Mouse (Mus musculus) embryonic facial prominence, embryonic 14.5 days (tissue): Measurements from ENCODE around the gene Pign. TPM values are rescaled to one million over a fixed set of nuclear protein-coding genes. Genes with fewer than 3 reads are reported as not detected.

Experiments used
- ATAC-seq: fragments of 200-750 bp; cut with Nextera tagmentation; 2 replicates; pipeline ENCODE4 v1.8.0; 2017; ENCODE audit warnings: low read depth, moderate number of reproducible peaks, moderate TSS enrichment
- DNase-seq: peaks from one replicate; pipeline ENCODE4 v3.0.0-alpha.2; 2015; ENCODE audit warnings: low spot score
- H3K27ac ChIP-seq: fragments of 300-500 bp; sonication (generic); replicated peaks from 2 replicates; pipeline ENCODE4 v1.5.1; 2014; ENCODE audit warnings: low read depth, mild to moderate bottlenecking, low read length, moderate library complexity
- H3K27me3 ChIP-seq: fragments of 300-500 bp; sonication (generic); replicated peaks from 2 replicates; pipeline ENCODE4 v1.6.1; 2014; ENCODE audit warnings: low read length; ENCODE audit not compliant: control insufficient read depth, insufficient read depth
- H3K36me3 ChIP-seq: fragments of 300-500 bp; sonication (generic); 2 replicates; pipeline ENCODE4 v1.6.1; 2014; ENCODE audit warnings: low read length, mixed read lengths; ENCODE audit not compliant: control insufficient read depth, insufficient read depth
- H3K4me1 ChIP-seq: fragments of 300-500 bp; sonication (generic); 2 replicates; pipeline ENCODE4 v1.6.1; 2014; ENCODE audit warnings: antibody characterized with exemption, low read length; ENCODE audit not compliant: control insufficient read depth, insufficient read depth
- H3K4me2 ChIP-seq: fragments of 300-500 bp; sonication (generic); 2 replicates; pipeline ENCODE4 v1.6.1; 2014; ENCODE audit warnings: low read depth, mild to moderate bottlenecking, low read length, moderate library complexity, mixed read lengths
- H3K4me3 ChIP-seq: fragments of 300-500 bp; sonication (generic); 2 replicates; pipeline ENCODE4 v1.5.1; 2014; ENCODE audit warnings: low read depth, mild to moderate bottlenecking, low read length
- H3K9ac ChIP-seq: fragments of 300-500 bp; sonication (generic); 2 replicates; pipeline ENCODE4 v1.6.1; 2014; ENCODE audit warnings: low read depth, mild to moderate bottlenecking, low read length, moderate library complexity, mixed read lengths
- H3K9me3 ChIP-seq: fragments of 300-500 bp; sonication (generic); 2 replicates; pipeline ENCODE4 v1.6.1; 2016; ENCODE audit warnings: low read length; ENCODE audit not compliant: control insufficient read depth
- WGBS: fragments of 180-500 bp; shearing (Covaris S2); extraction: QIAGEN DNeasy Blood & Tissue Kit; methylation state at CpG from one replicate; pipeline ENCODE4 v1.1.7; 2014; 5-methylcytosine and 5-hydroxymethylcytosine counted together
- polyA plus RNA-seq: library from polyadenylated mRNA; unstranded; fragments of >200 nt; fragmentation: Nextera tagmentation; extraction: Ambion mirVana; gene quantifications from 2 replicates; pipeline ENCODE4 v1.2.1, GENCODE M21; 2014

Pign gene
- polyA plus RNA-seq = 13.1 and 14.5 TPM in 2 replicates

GRCm38 (mm10) chr1:105663171-105663961, at the start of gene Pign, which contains the start of gene Relch:
Gene Pign, minus strand, starts transcription at chr1:105663677.
Gene Relch, plus strand, starts transcription at chr1:105663861.
- ATAC-seq (peak; percentile 99), DNase-seq (peak; percentile 100)
- Histone ChIP-seq H3K27me3 (no peaks in the 10 kb centered on the region), H3K9me3 (no peaks in the 10 kb centered on the region), H3K4me2 (peak within 1 kb of the TSS; percentile 88), H3K27ac (peak within 1 kb of the TSS; percentile 63), H3K4me3 (peak within 1 kb of the TSS; percentile 94), H3K36me3 (no peaks in the 10 kb centered on the region; the same call in 1 of the 2 replicates), H3K4me1 (peaks cover 14% of the 10 kb centered on the region; the same call in 1 of the 2 replicates), H3K9ac (peak within 1 kb of the TSS; percentile 92)
- under 1% methylated on average over 35 of the region's 41 CpGs for WGBS

- ATAC-seq (no peak), DNase-seq (no peak)
- H3K9ac ChIP-seq = no peak overlapping the region
- H3K4me1 ChIP-seq = no peaks in the 10 kb centered on the region
- no peaks in the 10 kb centered on the region for H3K9me3 ChIP-seq
- no peak overlapping the region for H3K27ac ChIP-seq
- H3K4me2 ChIP-seq = no peak overlapping the region
- H3K27me3 ChIP-seq = no peaks in the 10 kb centered on the region
- H3K36me3 ChIP-seq = peaks cover 19% of the 10 kb centered on the region
- WGBS = 93% methylated on average over 2 of the region's 2 CpGs
- no peak overlapping the region for H3K4me3 ChIP-seq
Measured at GRCm38 (mm10) chr1:105712822-105713221, 49.3 kb upstream of the Pign start.

- no peak overlapping the region for H3K4me2 ChIP-seq
- H3K4me3 ChIP-seq = no peak overlapping the region
- no peaks in the 10 kb centered on the region for H3K4me1 ChIP-seq
- DNase-seq (peak; percentile 34), ATAC-seq (no peak)
- no peaks in the 10 kb centered on the region for H3K9me3 ChIP-seq
- 30% methylated on average over 1 of the region's 1 CpGs for WGBS
- H3K27me3 ChIP-seq = no peaks in the 10 kb centered on the region
- H3K36me3 ChIP-seq = peaks cover 20% of the 10 kb centered on the region
- H3K9ac ChIP-seq = no peak overlapping the region
- H3K27ac ChIP-seq = no peak overlapping the region
Measured at GRCm38 (mm10) chr1:105711227-105711626, 47.8 kb upstream of the Pign start.

GRCm38 (mm10) chr1:105709415-105709814, 45.9 kb upstream of the Pign start:
- ATAC-seq (no peak), DNase-seq (no peak)
- Histone ChIP-seq H3K27ac (no peak overlapping the region), H3K36me3 (peaks cover 14% of the 10 kb centered on the region), H3K9me3 (no peaks in the 10 kb centered on the region), H3K27me3 (no peaks in the 10 kb centered on the region), H3K9ac (no peak overlapping the region), H3K4me1 (no peaks in the 10 kb centered on the region), H3K4me3 (no peak overlapping the region), H3K4me2 (no peak overlapping the region)
- WGBS = 75% methylated on average over 2 of the region's 2 CpGs

GRCm38 (mm10) chr1:105700984-105701530, 37.6 kb upstream of the Pign start:
- peaks cover 8% of the 10 kb centered on the region; the same call in 1 of the 2 replicates for H3K36me3 ChIP-seq
- H3K9ac ChIP-seq = no peak overlapping the region
- H3K9me3 ChIP-seq = no peaks in the 10 kb centered on the region
- H3K27me3 ChIP-seq = no peaks in the 10 kb centered on the region
- WGBS = 88% methylated on average over 4 of the region's 4 CpGs
- H3K4me3 ChIP-seq = no peak overlapping the region
- no peak overlapping the region for H3K27ac ChIP-seq
- H3K4me2 ChIP-seq = no peak overlapping the region
- DNase-seq (no peak), ATAC-seq (no peak)
- H3K4me1 ChIP-seq = no peaks in the 10 kb centered on the region

- WGBS = 86% methylated on average over 2 of the region's 2 CpGs
- Histone ChIP-seq H3K4me2 (no peak overlapping the region), H3K9me3 (no peaks in the 10 kb centered on the region), H3K4me1 (no peaks in the 10 kb centered on the region), H3K9ac (no peak overlapping the region), H3K27me3 (no peaks in the 10 kb centered on the region), H3K27ac (no peak overlapping the region), H3K36me3 (peaks cover 26% of the 10 kb centered on the region; the same call in 1 of the 2 replicates), H3K4me3 (no peak overlapping the region)
- no peak for ATAC-seq
- DNase-seq = no peak
Measured at GRCm38 (mm10) chr1:105695581-105695980, 32.1 kb upstream of the Pign start.

GRCm38 (mm10) chr1:105685501-105685900, 22.0 kb upstream of the Pign start:
- WGBS = 77% methylated on average over 3 of the region's 3 CpGs
- Histone ChIP-seq H3K4me3 (no peak overlapping the region), H3K9me3 (no peaks in the 10 kb centered on the region), H3K9ac (no peak overlapping the region), H3K4me1 (no peaks in the 10 kb centered on the region), H3K27ac (no peak overlapping the region), H3K4me2 (no peak overlapping the region), H3K27me3 (no peaks in the 10 kb centered on the region), H3K36me3 (peaks cover 6% of the 10 kb centered on the region; the same call in 1 of the 2 replicates)
- DNase-seq (no peak), ATAC-seq (no peak)

GRCm38 (mm10) chr1:105680587-105680986, 17.1 kb upstream of the Pign start:
- no peak; the same call in 1 of the 2 replicates for ATAC-seq

More at GRCm38 (mm10) chr1:105680587-105680986, 17.1 kb upstream of the Pign start:
- Histone ChIP-seq H3K4me1 (no peaks in the 10 kb centered on the region), H3K4me2 (no peak overlapping the region), H3K27ac (no peak overlapping the region), H3K36me3 (peaks cover 14% of the 10 kb centered on the region; the same call in 1 of the 2 replicates), H3K4me3 (no peak overlapping the region), H3K27me3 (no peaks in the 10 kb centered on the region), H3K9ac (no peak overlapping the region), H3K9me3 (no peaks in the 10 kb centered on the region)
- DNase-seq = peak; percentile 12
- WGBS = 80% methylated on average over 1 of the region's 1 CpGs
